Mouse (Mus musculus) heart, embryonic 15.5 days (tissue): ENCODE results near the gene Olfr456. TPM values are rescaled to one million over a fixed set of nuclear protein-coding genes. Genes with fewer than 3 reads are reported as not detected.

Experiments used
- ATAC-seq: fragments of 200-750 bp; cut with Nextera tagmentation; replicated peaks from 2 replicates; pipeline ENCODE4 v1.8.0; 2017; ENCODE audit warnings: low read depth, moderate TSS enrichment; ENCODE audit not compliant: insufficient number of reproducible peaks, insufficient read depth, low FRiP score
- H3K27ac ChIP-seq: fragments of 300-500 bp; sonication (generic); 2 replicates; pipeline ENCODE4 v1.5.1; 2015; ENCODE audit warnings: mild to moderate bottlenecking, inconsistent platforms
- H3K27me3 ChIP-seq: fragments of 300-500 bp; sonication (generic); 2 replicates; pipeline ENCODE4 v1.6.1; 2015; ENCODE audit warnings: inconsistent platforms
- H3K36me3 ChIP-seq: fragments of 300-500 bp; sonication (generic); 2 replicates; pipeline ENCODE4 v1.6.1; 2015; ENCODE audit warnings: mild to moderate bottlenecking, inconsistent platforms
- H3K4me1 ChIP-seq: fragments of 300-500 bp; sonication (generic); replicated peaks from 2 replicates; pipeline ENCODE4 v1.6.1; 2015; ENCODE audit warnings: inconsistent platforms
- H3K4me2 ChIP-seq: fragments of 300-500 bp; sonication (generic); 2 replicates; pipeline ENCODE4 v1.6.1; 2015; ENCODE audit warnings: inconsistent platforms, mild to moderate bottlenecking, moderate library complexity
- H3K4me3 ChIP-seq: fragments of 300-500 bp; sonication (generic); 2 replicates; pipeline ENCODE4 v1.5.1; 2015; ENCODE audit warnings: mild to moderate bottlenecking, inconsistent platforms
- H3K9ac ChIP-seq: fragments of 300-500 bp; sonication (generic); 2 replicates; pipeline ENCODE4 v1.6.1; 2015; ENCODE audit warnings: mild to moderate bottlenecking, inconsistent platforms
- H3K9me3 ChIP-seq: fragments of 300-500 bp; sonication (generic); replicated peaks from 2 replicates; pipeline ENCODE4 v1.6.1; 2016; ENCODE audit warnings: inconsistent platforms
- WGBS: fragments of 180-500 bp; shearing (Covaris S2); methylation state at CpG from one replicate; pipeline ENCODE4 v1.1.7; 2015; ENCODE audit warnings: mixed read lengths; 5-methylcytosine and 5-hydroxymethylcytosine counted together
- polyA plus RNA-seq: library from polyadenylated mRNA; unstranded; fragments of >200 nt; fragmentation: Nextera tagmentation; extraction: Ambion mirVana; gene quantifications from 2 replicates; pipeline ENCODE4 v1.2.1, GENCODE M21; 2015

Gene Olfr456
- polyA plus RNA-seq, 1 experiment from 2014 or later = 0.11 TPM

GRCm38 (mm10) chr6:42441395-42441794 lies 45.6 kb downstream of the Olfr456 start:
- WGBS = 39% methylated on average over 2 of the region's 2 CpGs
- Histone ChIP-seq H3K36me3 (no peaks in the 10 kb centered on the region), H3K4me2 (no peak overlapping the region), H3K9ac (no peak overlapping the region), H3K4me1 (no peaks in the 10 kb centered on the region), H3K27me3 (no peaks in the 10 kb centered on the region), H3K27ac (no peak overlapping the region), H3K4me3 (no peak overlapping the region), H3K9me3 (no peaks in the 10 kb centered on the region)
- ATAC-seq = no peak

Other genes with a start within 250 kb of the Olfr456 start
- 14.3 and 16.9 TPM in 2 replicates for gene Gstk1, start 241.3 kb downstream of the Olfr456 start, polyA plus RNA-seq
- 0.28 and 0.31 TPM in 2 replicates for gene Tmem139, start 225.2 kb downstream of the Olfr456 start, polyA plus RNA-seq
- 26.2 and 37.2 TPM in 2 replicates for gene Casp2, start 222.2 kb downstream of the Olfr456 start, polyA plus RNA-seq
- gene Clcn1, start 200.5 kb downstream of the Olfr456 start, polyA plus RNA-seq = 0.28 and 0.33 TPM in 2 replicates
- 0.10 and 0.24 TPM in 2 replicates for gene Fam131b, start 162.6 kb downstream of the Olfr456 start, polyA plus RNA-seq
- gene Zyx, start 137.6 kb downstream of the Olfr456 start, polyA plus RNA-seq = 136 and 173 TPM in 2 replicates
- 2.2 and 4.3 TPM in 2 replicates for gene Epha1, start 113.9 kb downstream of the Olfr456 start, polyA plus RNA-seq
- gene Tas2r143, start 87.0 kb downstream of the Olfr456 start, polyA plus RNA-seq = not detected in 2 replicates
- gene Tas2r135, start 81.8 kb downstream of the Olfr456 start, polyA plus RNA-seq = not detected in 2 replicates
- not detected in 2 replicates for gene Tas2r126, start 52.7 kb downstream of the Olfr456 start, polyA plus RNA-seq
- not detected in 2 replicates for gene Olfr458, start 22.0 kb downstream of the Olfr456 start, polyA plus RNA-seq
- gene Olfr457, start 10.9 kb downstream of the Olfr456 start, polyA plus RNA-seq = not detected in 2 replicates
- 0.05 TPM in 1 of 2 replicates, not detected in the other for gene Olfr455, start 60.4 kb upstream of the Olfr456 start, polyA plus RNA-seq
- not detected in 2 replicates for gene Tcaf3, start 110.5 kb upstream of the Olfr456 start, polyA plus RNA-seq
- 2.2 and 3.9 TPM in 2 replicates for gene Tcaf2, start 158.0 kb upstream of the Olfr456 start, polyA plus RNA-seq
- gene Tcaf1, start 222.9 kb upstream of the Olfr456 start, polyA plus RNA-seq = 41.4 and 48.0 TPM in 2 replicates